Mouse (Mus musculus) frontal cortex, adult (tissue): ENCODE measurements around the gene Nrap.

Source experiments
- ATAC-seq: cut with Nextera tagmentation; 2 replicates; pipeline ENCODE4 v1.9.2; 2017; ENCODE audit warnings: mild to moderate bottlenecking, moderate library complexity, mixed read lengths; ENCODE audit not compliant: low TSS enrichment

Gene Nrap

DNA sequence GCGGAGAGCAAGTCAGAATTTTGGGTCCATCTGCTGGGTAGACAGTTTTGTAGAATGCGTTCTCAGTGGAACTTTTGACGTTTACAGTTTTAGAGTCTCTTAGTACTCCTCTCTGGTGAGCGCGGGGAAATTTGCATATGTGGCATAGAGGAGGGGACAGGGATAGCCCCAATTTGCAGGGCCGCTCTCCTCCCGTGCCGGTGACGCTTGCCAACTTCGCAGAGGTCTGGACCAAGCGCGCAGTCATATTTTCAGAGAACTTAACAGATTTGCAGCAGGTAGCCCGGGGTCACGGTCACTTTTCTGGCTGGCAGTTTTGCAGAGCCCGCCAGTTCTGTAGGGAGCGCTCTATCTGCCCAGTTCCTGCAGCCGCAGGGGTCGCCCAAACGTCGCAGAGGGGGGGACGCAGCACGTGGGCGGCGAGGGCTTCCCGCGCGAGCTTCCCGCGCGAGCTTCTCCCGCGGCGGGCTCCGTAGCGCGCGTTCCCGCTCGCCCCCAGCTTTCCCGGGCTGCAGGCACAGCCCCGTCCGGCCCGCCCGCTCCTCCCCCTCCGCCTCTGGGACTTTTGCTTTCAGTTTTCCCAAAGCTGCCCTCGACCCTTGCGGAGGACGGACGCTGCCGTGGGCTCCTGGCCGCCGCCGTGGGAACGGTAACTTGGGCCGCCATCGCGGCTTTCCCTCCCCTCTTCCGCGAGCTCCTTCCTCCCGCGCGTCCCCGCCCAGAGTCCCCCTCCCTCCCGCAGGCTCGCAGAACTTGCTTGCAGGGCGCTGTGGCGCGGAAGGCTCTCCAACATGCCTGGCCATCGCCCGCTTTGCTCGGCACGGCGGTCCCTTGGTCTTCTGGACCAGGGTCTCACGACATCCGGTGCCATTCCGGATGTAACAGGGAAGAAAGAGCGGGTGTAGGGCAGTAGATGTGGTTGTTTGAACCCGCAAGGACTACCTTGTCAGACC lies 7.1 kb upstream of the Nrap start, which contains the start of gene Casp7:
Gene Casp7 (plus strand): TSS at position 461 of the 953 bp plus-strand sequence.
- peak; percentile 92 for ATAC-seq

DNA sequence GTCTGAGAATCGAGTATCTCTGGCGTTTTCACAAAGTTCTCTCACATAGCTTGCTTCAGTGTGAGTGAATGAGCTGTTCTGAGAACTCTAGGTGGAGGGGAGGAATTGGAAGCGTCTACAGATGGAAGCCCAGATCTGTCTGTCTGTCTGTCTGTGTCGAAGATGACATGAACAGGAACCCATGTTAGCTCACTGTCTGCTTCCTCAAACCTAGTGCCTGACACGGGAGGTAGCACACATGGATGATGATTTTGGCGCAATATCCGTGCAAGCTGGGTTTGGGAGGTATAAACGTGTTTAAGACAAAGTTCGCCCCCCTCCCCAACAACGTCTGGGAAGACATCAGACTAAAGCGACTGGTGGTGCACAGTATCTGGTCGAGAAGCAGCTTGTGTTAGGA lies 6.4 kb upstream of the Nrap start:
- ATAC-seq, result no peak

DNA sequence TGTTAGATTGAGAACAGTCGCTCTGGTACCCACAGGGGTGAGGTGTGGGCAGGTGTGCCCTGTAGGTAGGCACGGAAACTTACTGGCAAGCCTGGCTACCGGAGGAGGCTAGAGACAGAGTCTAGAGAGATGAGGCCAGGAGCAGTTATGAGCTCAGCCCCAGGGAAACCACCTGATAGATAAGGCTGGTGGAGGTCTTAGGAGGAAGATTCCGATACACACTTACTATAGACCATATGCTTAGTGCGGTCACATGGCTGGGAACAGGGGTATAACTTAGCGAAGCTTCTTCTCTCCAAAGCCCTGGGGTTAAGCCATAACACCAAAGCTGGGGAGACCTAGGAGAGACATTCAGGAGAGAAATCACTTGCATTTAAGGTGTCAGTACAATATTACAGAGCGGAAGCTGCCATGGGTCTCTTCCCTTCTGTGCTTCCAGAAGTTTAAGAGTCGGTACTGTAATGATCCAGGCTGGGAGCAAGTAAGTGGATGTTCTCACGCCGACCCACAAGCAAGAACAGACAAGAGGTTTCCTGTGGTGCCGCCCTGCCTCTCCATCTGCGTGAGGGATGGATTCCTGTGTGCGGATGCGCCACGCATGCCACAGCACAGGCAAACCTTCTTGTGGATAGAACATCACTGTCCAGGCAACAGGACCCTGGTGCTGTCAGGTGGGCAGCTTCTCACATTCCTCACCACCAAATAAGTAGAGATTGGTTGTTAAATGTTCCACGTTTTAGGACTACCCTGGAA lies 5.5 kb upstream of the Nrap start:
- ATAC-seq, result no peak

DNA sequence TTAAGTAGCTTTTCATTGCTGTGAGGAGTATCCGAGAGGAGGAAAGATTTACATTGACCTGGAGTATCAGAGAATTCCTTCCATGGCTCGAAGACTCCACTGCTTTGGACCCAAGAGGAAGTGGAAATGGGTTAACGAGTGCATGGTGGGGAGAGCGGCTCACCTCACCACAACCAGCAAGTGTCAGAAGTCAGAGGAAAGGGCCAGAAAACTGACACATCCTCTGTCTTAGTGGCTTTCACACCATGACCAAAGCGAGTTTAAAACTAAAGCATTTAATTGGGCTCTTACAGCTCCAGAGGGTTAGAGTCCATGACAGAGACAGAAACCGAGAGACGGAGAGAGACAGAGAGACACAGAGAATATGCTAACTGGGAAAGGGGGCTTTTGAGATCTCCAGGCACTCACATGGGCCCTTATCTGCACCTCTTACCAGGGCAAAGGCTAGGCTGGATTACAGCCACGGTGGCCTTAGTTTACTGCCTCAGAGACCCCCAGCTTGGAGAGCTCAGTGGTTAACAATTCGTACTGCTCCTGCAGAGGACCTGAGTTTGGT lies 3.6 kb upstream of the Nrap start:
- ATAC-seq, result no peak

DNA sequence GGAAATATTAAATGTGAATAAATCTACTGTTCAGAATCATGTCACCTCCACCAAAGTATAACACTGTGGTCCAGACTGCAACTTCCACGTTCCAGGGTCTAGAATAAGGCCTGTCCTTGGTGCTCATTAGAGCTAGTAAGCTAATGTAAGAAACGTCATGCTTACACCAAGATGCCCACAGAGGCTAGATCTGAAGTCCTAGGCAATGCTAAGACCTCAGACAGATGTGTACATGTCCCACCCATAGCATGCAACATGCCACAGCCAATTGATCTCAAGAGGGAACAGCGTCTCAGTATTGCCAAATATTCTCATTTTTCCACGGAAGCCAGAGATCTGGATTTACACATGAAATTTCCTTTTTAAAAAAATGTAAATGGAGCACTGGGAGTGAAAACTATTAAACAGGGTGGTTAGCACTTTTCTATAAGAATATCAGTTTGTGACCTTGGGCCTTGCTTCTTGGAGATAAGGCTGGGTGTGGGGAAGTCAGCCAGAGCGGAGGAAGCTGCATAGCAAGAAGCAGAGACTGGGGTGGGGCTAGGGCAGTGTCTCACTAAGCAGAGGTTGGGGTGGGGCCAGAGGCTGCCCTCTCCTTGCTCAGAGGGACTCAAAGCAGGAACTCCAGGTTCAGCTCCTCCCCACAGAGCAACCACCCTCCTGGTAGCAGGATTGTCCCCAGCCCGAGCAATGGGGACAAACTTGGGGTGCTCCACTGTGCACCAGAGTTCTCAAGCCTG lies 1.6 kb upstream of the Nrap start:
- no peak for ATAC-seq

DNA sequence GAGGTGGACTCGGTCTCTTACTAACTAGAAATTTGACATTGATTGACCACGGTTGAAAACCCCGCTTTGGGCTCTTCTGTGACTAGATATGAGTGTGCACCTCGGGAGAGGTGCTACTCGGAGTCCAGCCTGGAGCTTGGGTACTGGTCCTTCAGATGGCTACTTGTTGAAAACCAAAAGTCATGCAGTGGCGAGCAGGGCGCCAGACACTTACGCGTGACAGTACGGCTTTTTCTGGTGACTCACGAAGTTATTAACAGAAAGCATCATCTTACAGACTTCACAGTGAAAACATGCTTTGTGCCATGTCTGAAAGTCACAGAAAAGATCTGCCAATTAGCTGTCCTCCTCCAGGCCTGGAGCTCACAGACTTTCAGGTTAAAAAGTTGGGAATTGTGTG lies 661 bp downstream of the Nrap start:
- no peak for ATAC-seq

DNA sequence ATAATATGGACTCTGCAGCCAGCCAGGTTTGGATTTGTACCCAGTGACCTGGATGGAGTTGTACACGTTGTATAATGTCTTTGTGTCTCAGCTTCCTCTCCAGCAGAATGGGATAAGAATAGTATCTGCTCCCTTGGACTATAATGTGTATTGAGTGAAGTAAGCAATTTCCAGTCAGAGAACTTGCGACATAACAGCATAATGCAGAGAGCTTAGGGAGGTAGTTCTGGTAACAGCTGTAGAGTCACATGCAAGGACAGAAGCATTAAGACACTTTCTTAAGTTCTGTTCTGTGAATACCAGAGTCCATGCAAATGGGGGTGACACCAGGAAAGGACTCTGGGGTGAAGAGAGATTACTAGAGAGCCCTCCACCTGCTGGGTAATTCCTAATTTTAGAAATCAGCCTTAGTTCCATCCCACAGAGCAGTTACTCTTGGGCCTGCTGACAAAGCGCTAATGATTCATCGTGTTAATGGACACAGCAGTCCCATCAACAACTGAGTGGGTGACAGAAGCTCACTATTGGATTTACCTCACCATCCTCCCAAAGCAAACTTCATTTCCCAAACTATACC lies 2.0 kb downstream of the Nrap start:
- no peak for ATAC-seq

DNA sequence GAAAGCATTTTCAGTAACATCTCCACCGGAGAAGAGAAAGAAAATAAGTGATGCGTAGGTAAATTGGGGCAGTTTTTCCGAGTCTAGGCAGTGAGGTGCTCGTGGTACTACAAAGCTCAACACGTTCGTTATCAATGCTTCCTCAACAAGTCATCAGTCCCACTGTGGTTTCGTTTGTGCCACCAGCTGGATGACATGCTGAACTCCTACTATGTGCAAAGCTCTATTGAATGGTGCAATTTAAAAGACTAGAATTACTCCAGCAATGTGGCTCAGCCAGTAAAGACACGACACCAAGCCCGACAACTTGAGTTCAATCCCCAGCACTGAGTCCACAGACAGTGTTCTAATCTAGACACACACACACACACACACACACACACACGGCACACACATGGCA lies 3.7 kb downstream of the Nrap start:
- ATAC-seq, result no peak

DNA sequence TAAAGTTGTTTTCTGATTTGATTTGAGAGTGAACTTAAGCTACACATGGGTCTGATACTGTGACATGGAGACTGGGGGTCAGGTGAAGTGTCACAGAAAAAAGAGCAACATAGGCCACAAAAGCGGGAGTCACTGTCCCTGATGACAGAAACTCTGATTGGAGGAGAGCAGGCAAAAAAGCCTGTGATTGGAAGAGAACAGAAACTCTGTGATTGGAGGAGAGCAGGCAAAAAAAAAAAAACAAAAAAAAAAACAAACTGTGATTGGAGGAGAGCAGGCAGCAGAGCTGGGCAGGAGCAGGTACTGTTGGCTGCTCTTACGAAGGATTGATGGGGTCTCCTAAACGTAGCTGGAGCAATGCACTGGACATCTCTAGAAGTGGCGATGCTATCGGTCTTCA lies 4.3 kb downstream of the Nrap start:
- no peak for ATAC-seq

DNA sequence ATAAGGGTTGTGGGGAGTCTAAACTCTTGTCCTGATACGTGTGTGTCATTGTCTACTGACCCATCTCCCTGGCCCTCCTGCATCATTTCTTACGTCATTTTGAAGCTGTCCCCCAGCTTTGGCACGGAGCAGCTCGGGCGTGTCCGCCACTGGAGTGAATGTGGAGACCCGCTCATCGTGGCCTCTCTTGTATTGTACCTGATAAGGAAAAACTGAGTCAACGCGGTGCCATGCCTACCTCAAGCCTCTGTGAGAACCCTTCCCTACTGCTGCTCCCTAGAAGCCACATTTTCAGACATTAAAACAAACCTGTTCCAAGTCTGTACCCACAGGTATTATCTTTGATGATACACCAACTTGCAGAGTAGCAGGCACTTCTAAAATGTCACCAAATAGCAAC lies 8.4 kb downstream of the Nrap start:
- ATAC-seq, result no peak

DNA sequence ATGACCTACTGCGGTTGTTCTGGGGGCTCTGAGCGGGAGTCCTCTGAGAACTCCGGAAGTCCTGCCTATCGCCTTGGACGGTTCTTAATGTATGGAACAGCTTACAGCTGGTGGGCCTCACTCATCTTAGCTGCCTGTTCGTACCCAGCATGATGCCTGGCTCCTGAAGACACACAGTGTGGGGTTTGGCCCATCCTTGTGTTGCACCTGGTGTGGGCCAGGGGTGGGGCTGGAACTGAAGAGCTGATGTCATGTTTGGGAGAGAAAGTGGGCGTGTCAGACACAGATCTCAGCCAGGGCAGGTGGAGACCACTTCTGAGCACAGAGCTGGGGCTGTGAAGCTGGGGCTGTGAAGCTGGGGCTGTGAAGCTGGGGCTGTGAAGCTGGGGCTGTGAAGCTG lies 9.5 kb downstream of the Nrap start:
- no peak for ATAC-seq

DNA sequence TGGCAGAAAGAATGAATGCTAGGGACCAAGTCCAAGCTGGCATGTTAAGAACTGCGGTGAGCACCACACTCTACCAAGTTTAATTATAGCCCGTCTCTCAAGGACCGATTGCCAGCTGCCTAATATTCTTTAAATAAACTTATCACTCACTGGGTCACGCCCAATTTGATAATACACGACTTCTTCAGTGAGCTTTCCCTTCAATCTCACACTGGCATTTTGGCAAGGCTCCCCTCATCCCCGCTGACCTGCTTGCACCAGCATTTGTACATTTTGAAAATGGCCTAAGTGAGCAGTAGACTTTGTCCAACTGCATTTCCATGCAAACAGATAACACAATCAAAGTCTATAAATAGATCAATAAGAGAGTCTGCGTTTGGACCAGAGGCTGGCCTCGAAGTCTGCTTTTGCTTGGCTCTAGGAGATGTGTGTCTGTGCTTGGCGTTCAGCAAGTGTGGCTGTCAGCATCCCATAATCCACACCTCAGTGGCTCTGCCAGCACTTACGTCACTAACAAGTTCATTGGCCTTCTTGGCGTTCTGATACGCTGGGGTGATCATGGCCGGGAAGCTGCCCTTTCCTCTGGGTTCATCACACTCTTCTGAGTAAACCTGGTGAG lies 11.2 kb downstream of the Nrap start:
- ATAC-seq, result no peak

DNA sequence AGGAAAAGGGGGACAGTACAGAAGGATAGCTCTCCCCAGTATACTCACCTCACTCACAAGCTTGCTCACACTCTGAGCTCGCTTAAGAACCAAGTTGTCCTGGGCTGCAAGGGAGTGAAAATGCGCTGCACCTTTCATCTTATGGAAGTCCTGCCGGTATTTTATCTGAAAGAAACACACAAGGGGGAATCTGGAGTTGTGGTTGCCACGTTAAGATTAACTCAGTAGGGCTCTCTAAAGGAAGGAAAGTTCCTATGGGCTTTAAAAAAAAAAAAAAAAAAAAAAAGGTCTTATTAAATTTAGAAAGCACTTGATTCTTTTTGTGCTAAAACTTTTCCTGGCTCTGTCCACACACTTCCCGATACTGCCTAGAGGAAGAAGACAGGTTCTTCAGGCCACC lies 11.8 kb downstream of the Nrap start:
- ATAC-seq, result no peak

DNA sequence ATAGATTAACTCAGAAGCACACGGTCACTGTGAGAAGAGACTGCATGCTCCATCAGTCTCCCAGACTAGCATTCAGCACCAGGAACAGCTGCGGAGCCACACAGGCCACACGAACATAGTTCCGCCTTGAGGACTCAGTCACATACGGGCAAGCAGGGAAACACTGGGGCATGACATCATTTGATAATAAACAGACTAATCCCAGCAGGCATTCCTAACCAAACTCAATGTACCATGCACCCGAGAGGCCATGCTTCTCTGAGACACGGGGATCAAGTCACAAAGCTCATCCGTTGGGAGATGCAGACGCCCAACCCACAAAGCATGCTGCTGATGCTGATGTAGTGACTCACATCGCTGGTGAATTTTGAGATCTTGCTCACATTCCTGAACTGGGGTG lies 15.8 kb downstream of the Nrap start:
- ATAC-seq, result no peak

DNA sequence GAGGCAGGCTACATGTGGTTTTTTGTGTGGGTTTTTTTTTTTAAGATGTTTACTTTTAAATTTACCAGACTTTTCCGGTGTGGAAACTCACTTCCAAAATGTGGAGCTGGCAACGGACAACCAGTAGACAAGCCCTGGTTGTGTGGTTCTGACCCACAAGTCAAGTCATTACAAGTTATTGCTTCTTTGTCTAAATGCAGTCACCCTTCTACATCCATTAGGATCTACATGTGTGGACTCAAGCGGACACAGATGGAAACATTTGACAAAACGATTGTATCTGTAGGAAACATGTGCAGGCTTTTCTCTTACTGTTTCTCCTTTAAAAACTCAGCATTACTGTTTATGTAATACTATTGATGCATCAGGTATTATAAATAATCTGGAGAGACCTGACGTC lies 16.6 kb downstream of the Nrap start:
- no peak for ATAC-seq

DNA sequence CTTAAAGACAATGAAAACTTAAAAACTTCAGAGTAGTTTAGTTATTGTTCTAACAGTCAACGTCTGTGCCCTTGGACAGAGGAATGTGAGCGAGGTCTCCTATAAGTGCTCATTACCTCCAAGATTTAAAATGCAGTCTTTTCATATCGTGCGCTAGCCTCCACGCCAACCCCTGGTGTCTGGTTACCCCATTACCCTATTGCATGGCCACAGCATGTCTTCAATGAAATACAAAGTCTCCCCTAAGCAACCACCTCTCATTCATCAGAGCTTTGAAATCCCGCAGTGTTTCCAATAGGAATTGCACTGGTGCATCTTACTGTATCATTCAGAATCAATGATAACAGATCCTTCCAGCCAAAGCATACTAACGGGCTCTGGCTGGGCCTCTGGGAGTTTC lies 17.6 kb downstream of the Nrap start:
- ATAC-seq, result no peak

DNA sequence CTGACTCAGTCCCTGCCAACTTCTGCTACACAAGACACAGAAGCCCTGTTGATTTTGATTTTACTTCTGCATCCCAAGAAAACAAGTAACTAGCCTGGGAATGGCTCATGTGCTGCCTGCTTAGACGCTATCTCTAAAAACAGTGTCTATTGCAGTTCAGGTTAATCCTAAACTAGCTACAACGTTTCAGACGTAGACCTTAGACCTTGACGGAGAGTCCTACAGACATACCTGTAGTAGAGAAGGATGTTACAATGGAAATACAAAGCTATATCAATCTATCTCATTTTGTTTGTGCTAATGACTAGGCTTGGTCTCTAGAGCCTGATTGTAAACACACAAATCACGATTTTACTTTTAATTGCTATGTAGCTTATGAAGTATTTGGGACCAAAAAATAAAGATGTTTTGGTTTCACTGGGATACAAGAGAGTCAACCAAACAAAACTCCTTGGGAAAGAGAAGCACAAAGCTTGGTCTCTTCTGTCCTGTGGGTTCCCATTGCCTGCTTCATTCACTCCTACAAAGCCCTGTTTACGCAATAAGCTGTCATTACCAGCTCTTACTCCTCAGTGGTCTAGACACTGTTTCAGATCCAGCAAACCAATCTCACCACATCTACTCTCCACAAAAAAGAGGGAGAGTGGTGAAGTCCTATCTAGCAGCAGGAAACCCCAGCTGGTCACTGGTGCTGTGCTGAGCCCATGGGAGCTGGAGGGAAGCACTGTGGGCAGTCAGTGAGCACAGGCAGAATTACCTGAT lies 19.3 kb downstream of the Nrap start:
- no peak for ATAC-seq

DNA sequence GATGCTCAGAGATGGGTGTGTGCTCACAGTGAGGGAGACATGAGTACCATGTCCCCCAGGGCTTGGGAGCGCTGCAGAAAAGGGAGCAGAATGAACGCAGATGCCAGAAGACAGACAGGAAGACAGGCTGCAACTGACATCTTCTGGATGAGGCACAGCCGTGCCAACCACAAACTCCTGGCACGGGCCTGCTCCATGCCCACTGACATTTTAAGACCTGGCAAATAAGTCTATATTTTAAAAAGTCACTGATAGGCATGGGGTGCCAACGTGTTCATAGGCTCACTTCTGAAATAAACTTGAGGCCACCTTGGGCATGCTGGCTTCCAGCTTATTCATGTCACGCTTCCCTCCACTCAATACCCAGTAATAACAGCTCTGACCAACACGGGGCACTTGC lies 20.9 kb downstream of the Nrap start:
- ATAC-seq, result no peak

DNA sequence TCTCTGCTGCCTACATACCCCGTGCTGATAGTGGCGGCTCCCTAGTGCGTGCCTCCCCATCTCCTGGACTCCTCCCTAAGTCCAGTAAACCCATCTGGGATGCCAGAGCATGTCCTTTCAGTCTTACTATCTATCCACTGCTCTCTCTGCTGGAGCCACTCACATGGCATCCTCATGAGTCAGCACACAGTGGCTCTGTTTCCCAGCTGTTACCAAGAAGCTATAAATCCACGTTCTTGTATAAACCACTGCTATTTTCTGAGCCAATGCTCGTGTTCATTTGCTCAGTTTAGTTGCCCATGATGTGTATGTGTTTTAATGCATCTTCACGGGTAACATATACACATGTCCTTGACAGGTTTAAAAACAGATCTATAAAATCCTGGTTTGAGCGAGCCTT lies 22.1 kb downstream of the Nrap start:
- ATAC-seq, result peak; percentile 80

DNA sequence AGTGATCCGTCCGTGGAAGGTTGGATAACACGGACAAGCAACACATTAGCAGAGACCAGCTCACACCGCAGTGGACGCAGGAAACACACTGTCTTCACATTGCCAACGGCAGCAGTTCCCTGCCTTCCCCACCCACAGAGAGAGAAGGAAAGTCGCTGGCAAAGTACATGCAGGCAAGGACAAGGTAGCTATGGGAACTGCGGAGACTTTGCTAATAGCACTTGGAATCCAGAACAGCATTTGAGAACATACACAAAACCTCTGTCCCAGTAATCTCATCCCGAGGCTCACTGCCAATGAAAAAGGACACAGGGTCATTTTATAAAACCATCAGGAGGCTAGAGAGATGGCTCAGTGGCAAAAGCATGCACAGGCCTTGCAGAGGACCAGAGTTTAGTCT lies 23.2 kb downstream of the Nrap start:
- ATAC-seq, result peak; percentile 62; the same call in 1 of the 2 replicates
